Mouse (Mus musculus) G1E (cell line): ENCODE results near the gene Tfpi.

Source experiments
- CTCF ChIP-seq: IDR thresholded peaks from 2 replicates; pipeline ENCODE4 v1.5.1; 2012; ENCODE audit warnings: low read depth, low read length, inconsistent platforms, mixed read lengths
- GATA1 ChIP-seq: IDR thresholded peaks from 2 replicates; pipeline ENCODE4 v1.6.1; 2012; ENCODE audit warnings: borderline replicate concordance, low read length, inconsistent platforms, mixed read lengths
- TAL1 ChIP-seq: conservative IDR thresholded peaks from 2 replicates; pipeline ENCODE4 v1.6.1; 2012; ENCODE audit warnings: low read depth, low read length, inconsistent platforms, mixed read lengths

GRCm38 (mm10) chr2:84425138-84425537 lies 51.4 kb downstream of the Tfpi start, which contains the start of gene Calcrl:
- TF ChIP-seq CTCF (no peak), TAL1 (no peak), GATA1 (no peak)
